Mouse (Mus musculus) stomach, postnatal 0 days (tissue): ENCODE measurements around the gene Scaf8. TPM values are rescaled to one million over a fixed set of nuclear protein-coding genes. Genes with fewer than 3 reads are reported as not detected.
"Not testable (repeated sequence)": the region's sequence is repeated elsewhere in the genome, so short reads cannot be mapped to it uniquely, and the experiment has no call there.

Source experiments
- ATAC-seq: fragments of 200-750 bp; cut with Nextera tagmentation; 2 replicates; pipeline ENCODE4 v1.8.0; 2017; ENCODE audit not compliant: low FRiP score, low TSS enrichment
- DNase-seq: peaks from one replicate; pipeline ENCODE4 v3.0.0-alpha.2; 2016; ENCODE audit warnings: low spot score
- H3K27ac ChIP-seq: fragments of 300-500 bp; sonication (generic); replicated peaks from 2 replicates; pipeline ENCODE4 v1.5.1; 2014; ENCODE audit warnings: mild to moderate bottlenecking, control low read depth
- H3K27me3 ChIP-seq: fragments of 300-500 bp; sonication (generic); 2 replicates; pipeline ENCODE4 v1.6.1; 2014; ENCODE audit warnings: low read length; ENCODE audit not compliant: control insufficient read depth, insufficient read depth
- H3K36me3 ChIP-seq: fragments of 300-500 bp; sonication (generic); 2 replicates; pipeline ENCODE4 v1.6.1; 2014; ENCODE audit warnings: low read length, mixed read lengths; ENCODE audit not compliant: control insufficient read depth, insufficient read depth
- H3K4me1 ChIP-seq: fragments of 300-500 bp; sonication (generic); replicated peaks from 2 replicates; pipeline ENCODE4 v1.6.1; 2014; ENCODE audit warnings: antibody characterized with exemption; ENCODE audit not compliant: control insufficient read depth, insufficient read depth
- H3K4me2 ChIP-seq: fragments of 300-500 bp; sonication (generic); replicated peaks from 2 replicates; pipeline ENCODE4 v1.6.1; 2014; ENCODE audit warnings: low read depth, mild to moderate bottlenecking, control low read depth, moderate library complexity
- H3K4me3 ChIP-seq: fragments of 300-500 bp; sonication (generic); 2 replicates; pipeline ENCODE4 v1.5.1; 2014; ENCODE audit warnings: low read depth, low read length, control low read depth
- H3K9ac ChIP-seq: fragments of 300-500 bp; sonication (generic); 2 replicates; pipeline ENCODE4 v1.6.1; 2014; ENCODE audit warnings: mild to moderate bottlenecking, low read length, control low read depth, mixed read lengths
- H3K9me3 ChIP-seq: fragments of 300-500 bp; sonication (generic); 2 replicates; pipeline ENCODE4 v1.6.1; 2016; ENCODE audit warnings: low read length; ENCODE audit not compliant: control insufficient read depth
- CTCF ChIP-seq: IDR thresholded peaks from 2 replicates; pipeline ENCODE4 v1.5.1; 2016; ENCODE audit warnings: antibody characterized with exemption, low read depth, mild to moderate bottlenecking, moderate library complexity
- EP300 ChIP-seq: optimal IDR thresholded peaks from 2 replicates; pipeline ENCODE3; 2016; ENCODE audit warnings: antibody characterized with exemption
- WGBS: fragments of 180-500 bp; shearing (Covaris S2); extraction: QIAGEN DNeasy Blood & Tissue Kit; methylation state at CpG from one replicate; pipeline ENCODE4 v1.1.7; 2014; 5-methylcytosine and 5-hydroxymethylcytosine counted together
- polyA plus RNA-seq: library from polyadenylated mRNA; unstranded; fragments of >200 nt; fragmentation: Nextera tagmentation; extraction: Ambion mirVana; gene quantifications from 2 replicates; pipeline ENCODE4 v1.2.1, GENCODE M21; 2015

Scaf8 gene
- polyA plus RNA-seq, 1 experiment from 2014 or later: 6.7 TPM

GRCm38 (mm10) chr17:3114358-3114719 lies 433 bp upstream of the Scaf8 start:
- DNase-seq (no peak), ATAC-seq (peak; percentile 87)
- H3K4me1 ChIP-seq: no peaks in the 10 kb centered on the region
- under 1% methylated on average over 31 of the region's 31 CpGs for WGBS
- TF ChIP-seq CTCF: peak; percentile 36; the same call in 1 of the 2 replicates
- TF ChIP-seq EP300: no peak
- peak overlapping the region; percentile 78 for H3K4me2 ChIP-seq
- no peaks in the 10 kb centered on the region for H3K27me3 ChIP-seq
- H3K9ac ChIP-seq: peak overlapping the region; percentile 97
- H3K36me3 ChIP-seq: no peaks in the 10 kb centered on the region
- peak overlapping the region; percentile 91 for H3K4me3 ChIP-seq
- H3K27ac ChIP-seq: peak overlapping the region; percentile 100
- H3K9me3 ChIP-seq: no peaks in the 10 kb centered on the region

GRCm38 (mm10) chr17:3115380-3115974 lies 705 bp downstream of the Scaf8 start:
- Histone ChIP-seq H3K27me3 (no peaks in the 10 kb centered on the region), H3K4me1 (no peaks in the 10 kb centered on the region), H3K9me3 (no peaks in the 10 kb centered on the region), H3K9ac (peak overlapping the region; percentile 97), H3K4me3 (peak overlapping the region; percentile 91), H3K36me3 (no peaks in the 10 kb centered on the region), H3K27ac (peak overlapping the region; percentile 100), H3K4me2 (peak overlapping the region; percentile 78)
- WGBS: under 1% methylated on average over 40 of the region's 47 CpGs
- DNase-seq (peak; percentile 70), ATAC-seq (peak; percentile 75)
- no peak for TF ChIP-seq CTCF

GRCm38 (mm10) chr17:3120949-3121348 lies 6.2 kb downstream of the Scaf8 start:
- H3K36me3 ChIP-seq, ATAC-seq, H3K27me3 ChIP-seq, H3K4me3 ChIP-seq, H3K4me2 ChIP-seq, H3K4me1 ChIP-seq, H3K9me3 ChIP-seq, H3K27ac ChIP-seq, H3K9ac ChIP-seq, DNase-seq: not testable (repeated sequence)
- WGBS: 82% methylated on average over 8 of the region's 8 CpGs

GRCm38 (mm10) chr17:3123581-3123980 lies 8.8 kb downstream of the Scaf8 start:
- not testable (repeated sequence) for H3K4me1 ChIP-seq, H3K4me3 ChIP-seq, DNase-seq, H3K4me2 ChIP-seq, H3K9ac ChIP-seq, H3K36me3 ChIP-seq, H3K27ac ChIP-seq, H3K27me3 ChIP-seq, H3K9me3 ChIP-seq, ATAC-seq
- WGBS: 54% methylated on average over 1 of the region's 1 CpGs

GRCm38 (mm10) chr17:3128716-3129115 lies 13.9 kb downstream of the Scaf8 start:
- no peak overlapping the region for H3K4me3 ChIP-seq
- H3K4me1 ChIP-seq: no peaks in the 10 kb centered on the region
- no peak for TF ChIP-seq CTCF
- no peak for TF ChIP-seq EP300
- H3K9me3 ChIP-seq: no peaks in the 10 kb centered on the region
- no peak overlapping the region for H3K9ac ChIP-seq
- WGBS: 81% methylated on average over 1 of the region's 1 CpGs
- no peak for ATAC-seq
- no peak overlapping the region for H3K4me2 ChIP-seq
- no peaks in the 10 kb centered on the region for H3K27me3 ChIP-seq
- H3K27ac ChIP-seq: no peak overlapping the region
- DNase-seq: no peak
- H3K36me3 ChIP-seq: no peaks in the 10 kb centered on the region; the same call in 1 of the 2 replicates

GRCm38 (mm10) chr17:3129791-3130190 lies 15.0 kb downstream of the Scaf8 start:
- DNase-seq (no peak), ATAC-seq (no peak)
- Histone ChIP-seq H3K4me3 (no peak overlapping the region), H3K27me3 (no peaks in the 10 kb centered on the region), H3K4me1 (no peaks in the 10 kb centered on the region), H3K36me3 (no peaks in the 10 kb centered on the region; the same call in 1 of the 2 replicates), H3K9me3 (no peaks in the 10 kb centered on the region), H3K27ac (no peak overlapping the region), H3K4me2 (no peak overlapping the region), H3K9ac (no peak overlapping the region)
- WGBS: 91% methylated on average over 3 of the region's 3 CpGs
- no peak for TF ChIP-seq CTCF
- TF ChIP-seq EP300: no peak
